Mouse (Mus musculus) R1 (cell line): ENCODE results near the gene Ccr3.
"Not testable (repeated sequence)": the region's sequence is repeated elsewhere in the genome, so short reads cannot be mapped to it uniquely, and the experiment has no call there.

ENCODE experiments used
- DNase-seq: peaks from one replicate; pipeline ENCODE4 v3.0.0-alpha.2; 2018; ENCODE audit warnings: low read depth, low spot score

Gene Ccr3

DNA sequence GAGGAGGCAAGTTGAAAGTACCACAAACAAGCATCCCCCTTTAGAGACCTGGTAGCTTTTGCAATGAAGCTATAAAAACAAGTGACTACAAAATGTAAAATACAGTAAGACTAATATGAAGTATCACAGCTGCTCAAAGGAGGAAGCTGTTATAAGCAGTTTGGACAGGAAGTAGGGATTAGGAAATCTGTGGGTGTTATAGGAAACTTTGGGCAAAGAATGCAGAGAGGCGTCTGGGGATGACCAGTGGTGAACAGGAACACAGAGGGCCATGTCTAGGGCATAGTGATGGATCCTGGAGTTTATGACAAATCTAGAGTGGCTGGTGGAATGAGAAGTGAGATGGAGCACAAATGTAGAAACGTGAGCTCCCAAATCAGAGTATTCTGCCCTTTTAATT is 31.8 kb downstream of the Ccr3 start:
- no peak for DNase-seq

DNA sequence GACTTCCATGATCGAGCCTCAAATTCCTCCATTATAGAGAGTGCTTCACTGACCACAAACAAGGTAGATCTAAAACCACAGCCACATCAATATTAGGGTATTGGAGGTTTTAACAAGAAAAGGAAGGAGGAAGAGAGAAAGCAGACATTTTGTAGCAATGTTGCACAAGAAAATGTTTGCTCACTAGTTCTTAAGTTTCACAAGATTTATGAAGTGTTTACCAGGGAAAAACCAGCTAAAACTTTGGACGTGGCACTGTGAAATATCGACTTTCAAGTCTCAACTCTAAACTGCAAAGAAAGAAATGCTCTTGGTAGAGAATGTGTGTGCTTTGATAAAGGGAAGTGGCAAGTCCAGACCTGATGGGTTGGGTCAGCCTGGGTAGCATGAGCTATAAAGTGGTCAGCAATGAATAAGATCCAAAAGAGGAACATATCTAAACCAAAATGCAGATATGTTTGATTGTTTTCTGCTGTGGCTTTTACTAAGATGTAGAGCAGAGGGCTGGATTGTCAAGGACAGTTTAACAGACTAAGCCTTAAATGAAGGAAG is 34.5 kb downstream of the Ccr3 start:
- no peak for DNase-seq

DNA sequence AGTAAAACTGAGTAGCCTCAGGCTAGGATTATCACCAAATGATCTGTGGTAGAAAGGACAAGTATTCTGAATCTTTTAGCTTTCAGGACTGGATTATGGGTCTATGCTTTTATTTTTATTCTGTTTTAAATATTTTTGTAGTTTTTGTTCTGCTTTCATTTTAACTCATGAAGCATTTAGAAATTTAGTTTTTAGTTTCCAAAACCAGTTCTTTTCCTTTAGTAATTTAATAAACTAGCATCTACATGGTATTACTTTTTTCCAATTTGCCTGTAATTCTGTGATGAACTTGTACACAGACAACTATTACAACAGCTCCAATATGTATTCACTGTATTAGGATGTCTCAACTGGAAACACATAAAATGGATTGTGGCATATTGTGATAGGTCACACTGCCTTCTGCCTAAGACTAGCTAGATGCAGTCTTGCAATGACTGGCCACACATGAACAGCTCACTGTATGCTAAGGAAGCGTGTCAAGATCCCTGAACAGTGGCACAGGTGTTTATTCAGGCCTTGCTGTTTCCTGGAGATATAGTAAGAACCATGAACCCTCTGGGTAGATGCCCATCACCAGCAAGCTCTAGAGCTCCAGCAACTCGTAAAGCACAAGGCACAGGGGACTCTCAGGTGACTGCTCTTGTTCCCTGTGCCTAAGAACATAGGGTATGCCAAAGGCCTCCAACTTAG is 38.0 kb downstream of the Ccr3 start:
- DNase-seq = no peak

DNA sequence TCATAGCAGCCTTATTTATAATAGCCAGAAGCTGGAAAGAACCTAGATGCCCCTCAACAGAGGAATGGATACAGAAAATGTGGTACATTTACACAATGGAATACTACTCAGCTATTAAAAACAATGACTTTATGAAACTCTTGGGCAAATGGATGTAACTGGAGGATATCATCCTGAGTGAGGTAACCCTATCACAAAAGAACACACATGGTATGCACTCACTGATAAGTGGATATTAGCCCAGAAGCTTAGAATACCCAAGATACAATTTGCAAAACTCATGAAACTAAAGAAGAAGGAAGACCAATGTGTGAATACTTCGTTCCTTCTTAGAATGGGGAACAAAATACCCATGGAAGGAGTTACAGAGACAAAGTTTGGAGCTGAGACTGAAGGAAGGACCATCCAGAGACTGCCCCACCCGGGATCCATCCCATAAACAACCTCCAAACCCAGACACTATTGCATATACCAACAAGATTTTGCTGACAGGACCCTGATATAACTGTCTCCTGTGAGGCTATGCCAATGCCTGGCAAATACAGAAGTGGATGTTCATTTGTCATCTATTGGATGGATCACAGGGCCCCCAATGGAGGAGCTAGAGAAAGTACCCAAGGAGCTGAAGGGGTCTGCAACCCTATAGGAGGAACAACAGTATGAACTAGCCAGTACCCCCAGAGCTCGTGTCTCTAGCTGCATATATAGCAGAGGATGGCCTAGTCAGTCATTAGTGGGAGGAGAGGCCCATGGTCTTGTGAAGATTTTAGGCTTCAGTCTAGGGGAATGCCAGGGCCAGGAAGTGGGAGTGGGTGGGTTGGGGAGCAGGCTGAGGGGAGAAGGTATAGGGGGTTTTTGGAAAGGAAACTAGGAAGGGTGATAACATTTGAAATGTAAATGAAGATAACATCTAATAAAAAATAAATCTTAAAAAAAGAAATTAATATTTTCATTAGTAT is 40.0 kb downstream of the Ccr3 start:
- not testable (repeated sequence) for DNase-seq

DNA sequence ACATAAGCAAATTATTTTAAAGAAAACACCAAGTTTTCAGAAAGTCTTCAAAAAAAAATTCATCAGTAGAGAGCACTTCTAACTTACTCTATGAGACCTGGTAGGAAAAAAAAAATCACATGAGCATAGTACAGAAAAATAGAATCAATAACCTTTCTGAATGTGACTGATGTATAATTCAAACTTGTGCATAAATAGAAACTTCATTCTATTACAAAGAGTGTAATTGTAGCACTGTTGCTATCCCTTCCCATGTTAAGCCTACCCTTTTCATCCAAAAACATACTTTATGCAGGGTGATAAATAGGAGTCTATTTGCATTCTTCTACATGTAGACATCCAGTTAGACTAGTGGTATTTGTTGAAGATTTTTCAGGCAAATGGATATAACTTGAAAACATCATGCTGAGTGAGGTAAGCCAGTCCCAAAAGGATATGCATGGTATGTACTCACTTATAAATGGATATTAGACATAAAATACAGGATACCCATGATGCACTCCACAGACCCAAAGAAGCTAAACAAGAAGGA is 44.9 kb downstream of the Ccr3 start:
- no peak for DNase-seq

DNA sequence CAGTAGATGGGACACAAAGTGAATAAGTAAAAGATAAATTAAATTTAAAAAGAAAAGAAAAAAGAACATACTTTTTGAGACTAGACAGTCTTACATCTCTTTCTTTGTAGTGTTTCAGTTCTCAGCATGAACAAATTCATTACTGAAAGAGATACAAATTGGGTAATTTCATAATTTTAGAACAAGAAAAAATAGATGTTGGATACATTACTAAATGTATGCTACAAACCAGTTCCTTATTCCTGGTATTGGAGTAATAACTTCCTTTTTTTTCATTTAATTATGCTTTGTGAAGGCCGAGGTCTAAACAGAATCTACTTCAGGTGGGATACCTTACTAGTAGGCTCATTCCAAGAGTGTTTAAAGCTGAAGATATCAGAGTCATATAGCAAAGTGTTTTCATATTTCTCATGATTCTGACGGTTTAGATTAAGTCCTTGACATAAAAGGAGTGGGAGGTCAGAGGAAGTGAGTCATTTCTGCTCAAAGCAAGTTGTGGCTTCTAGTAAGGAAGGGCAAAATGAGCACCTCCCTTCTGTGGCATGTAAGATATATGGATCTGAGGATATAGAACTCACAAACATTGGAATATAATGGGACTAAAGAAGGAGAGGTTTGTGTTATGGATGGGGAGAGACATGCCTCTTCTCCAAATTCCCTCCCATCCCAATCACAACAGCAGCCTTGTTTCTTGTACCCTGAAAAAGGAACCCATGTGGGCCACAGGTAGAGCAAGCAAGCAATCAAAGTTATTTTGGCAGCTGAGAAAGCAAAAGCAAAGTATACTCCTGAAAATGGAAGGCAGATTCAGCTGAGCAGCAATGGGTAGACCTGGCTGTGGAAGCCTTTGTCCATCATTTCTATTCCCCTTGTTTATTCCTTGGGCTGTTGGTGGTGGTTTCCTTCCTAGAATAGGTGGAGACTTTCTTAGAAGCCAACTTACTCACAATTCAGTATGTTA is 46.6 kb downstream of the Ccr3 start:
- no peak for DNase-seq

DNA sequence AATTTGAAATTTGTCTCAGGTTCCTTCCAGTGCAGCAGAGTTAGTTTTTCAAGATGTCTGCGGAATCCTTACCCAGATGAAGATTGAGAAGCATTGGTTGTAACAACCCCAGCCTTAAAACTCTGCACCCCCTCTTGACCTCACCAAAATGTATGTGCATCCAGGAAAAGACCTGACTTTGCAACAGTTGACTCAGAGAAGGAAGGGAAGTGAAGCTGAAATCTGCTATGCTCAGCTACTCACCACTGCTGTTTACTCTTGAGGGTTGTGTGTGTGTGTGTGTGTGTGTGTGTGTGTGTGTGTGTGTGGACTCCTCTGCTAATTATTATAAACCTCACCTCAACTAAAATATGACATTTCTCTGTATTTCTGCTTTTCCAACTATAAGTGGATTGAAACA is 49.7 kb downstream of the Ccr3 start:
- no peak for DNase-seq

DNA sequence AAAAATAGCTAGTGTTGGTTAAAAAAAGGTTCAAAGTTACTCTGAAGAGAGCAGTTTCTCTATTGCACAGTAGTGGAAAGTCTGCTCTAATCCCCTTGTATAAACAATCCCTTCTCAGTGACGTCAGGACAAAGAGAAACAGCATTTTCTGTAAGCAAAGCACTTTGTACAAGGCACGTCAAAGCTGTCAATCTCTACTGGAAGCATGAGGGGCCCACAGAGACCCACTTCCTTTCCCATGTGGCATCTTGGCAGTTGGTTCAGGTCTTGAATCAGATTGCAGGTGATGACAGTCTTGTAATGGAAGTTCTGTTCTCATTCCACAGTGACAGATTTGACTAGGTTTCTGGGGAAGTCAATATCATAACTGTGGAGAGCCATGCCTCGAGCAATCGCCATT is 58.0 kb downstream of the Ccr3 start:
- DNase-seq = no peak

DNA sequence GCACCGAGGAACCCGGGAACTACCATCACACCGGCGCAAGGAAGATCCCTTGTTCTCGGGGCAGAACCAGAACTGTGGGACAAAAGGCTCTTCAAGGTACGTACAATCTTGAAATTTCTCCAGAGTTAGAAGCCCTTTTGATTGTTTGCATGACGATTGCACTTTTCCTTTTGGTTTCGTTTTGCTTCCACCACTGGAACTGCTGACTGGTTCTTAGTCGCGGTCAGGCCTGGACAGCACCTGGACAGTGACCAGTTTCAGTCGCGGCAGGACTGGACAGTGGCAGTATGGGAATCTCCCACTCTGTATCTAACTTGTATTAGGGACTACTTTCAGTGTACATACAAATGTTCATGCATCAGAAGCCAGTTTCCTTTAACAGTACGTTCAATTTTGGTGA is 58.7 kb downstream of the Ccr3 start:
- DNase-seq = not testable (repeated sequence)
